Mouse (Mus musculus) cerebellum, adult 2 months (tissue): ENCODE results near the gene Eloa. TPM values are rescaled to one million over a fixed set of nuclear protein-coding genes. Genes with fewer than 3 reads are reported as not detected.

ENCODE experiments used
- DNase-seq, 2 experiments: peaks; one replicate each; pipeline ENCODE4 v3.0.0; 2021
- H3K27ac ChIP-seq: fragments of 200-500 bp; 2 replicates; pipeline ENCODE4 v1.5.1; 2012; ENCODE audit warnings: low read length, control low read depth, inconsistent platforms; ENCODE audit not compliant: insufficient read depth
- H3K27me3 ChIP-seq: fragments of 200-500 bp; 2 replicates; pipeline ENCODE4 v1.6.1; 2012; ENCODE audit warnings: inconsistent platforms, mild to moderate bottlenecking, low read length, moderate library complexity; ENCODE audit not compliant: control insufficient read depth, insufficient read depth
- H3K4me1 ChIP-seq: fragments of 200-500 bp; 2 replicates; pipeline ENCODE4 v1.6.1; 2011; ENCODE audit warnings: low read length; ENCODE audit not compliant: control insufficient read depth, insufficient read depth
- H3K4me3 ChIP-seq: fragments of 200-500 bp; replicated peaks from 2 replicates; pipeline ENCODE3; 2011; ENCODE audit warnings: mild to moderate bottlenecking, low read depth, low read length, control low read depth; ENCODE audit not compliant: insufficient read depth
- CTCF ChIP-seq: fragments of 200-500 bp; IDR thresholded peaks from 2 replicates; pipeline ENCODE4 v1.5.1; 2011; ENCODE audit warnings: low read depth, mild to moderate bottlenecking, control low read depth, low read length, moderate library complexity, borderline replicate concordance; ENCODE audit not compliant: insufficient read depth
- POLR2A ChIP-seq: fragments of 200-500 bp; IDR thresholded peaks from 2 replicates; pipeline ENCODE4 v1.6.1; 2011; ENCODE audit warnings: low read length, control low read depth, borderline replicate concordance; ENCODE audit not compliant: insufficient read depth
- whole genome bisulfite sequencing: fragments of 180-500 bp; shearing (Covaris S2); methylation state at CpG from one replicate; pipeline ENCODE4 v1.1.7; 2018; 5-methylcytosine and 5-hydroxymethylcytosine counted together
- polyA plus RNA-seq: library from polyadenylated mRNA; depleted of rRNA; stranded (reverse); fragments of >200 nt; gene quantifications from 2 replicates; pipeline ENCODE4 v1.2.3, GENCODE M21; 2012

Gene Eloa
- polyA plus RNA-seq, 1 experiment, result 18.3 TPM

GRCm38 (mm10) chr4:136028132-136028564 lies 6.6 kb upstream of the Eloa start:
- WGBS, result 71% methylated on average over 19 of the region's 19 CpGs
- H3K27ac ChIP-seq, result no peak overlapping the region
- DNase-seq, result no peak
- no peak overlapping the region for H3K4me3 ChIP-seq
- H3K4me1 ChIP-seq, result no peaks in the 10 kb centered on the region
- TF ChIP-seq CTCF (no peak), POLR2A (no peak)
- H3K27me3 ChIP-seq, result no peaks in the 10 kb centered on the region

- Histone ChIP-seq H3K27me3 (no peaks in the 10 kb centered on the region), H3K4me3 (no peak overlapping the region), H3K4me1 (no peaks in the 10 kb centered on the region), H3K27ac (no peak overlapping the region)
- DNase-seq, result no peak
- 69% methylated on average over 8 of the region's 8 CpGs for WGBS
- TF ChIP-seq CTCF, result no peak
- TF ChIP-seq POLR2A, result no peak
Observed at GRCm38 (mm10) chr4:136027416-136028131, 6.0 kb upstream of the Eloa start.

GRCm38 (mm10) chr4:136025350-136025749 lies 3.8 kb upstream of the Eloa start:
- Histone ChIP-seq H3K27ac (no peak overlapping the region), H3K4me3 (no peak overlapping the region), H3K4me1 (no peaks in the 10 kb centered on the region), H3K27me3 (no peaks in the 10 kb centered on the region)
- DNase-seq, result no peak
- TF ChIP-seq POLR2A (no peak), CTCF (no peak)
- WGBS, result 73% methylated on average over 1 of the region's 1 CpGs

GRCm38 (mm10) chr4:136022924-136023323 lies 1.4 kb upstream of the Eloa start:
- WGBS, result 86% methylated on average over 9 of the region's 9 CpGs
- Histone ChIP-seq H3K4me3 (no peak overlapping the region), H3K27ac (no peak overlapping the region), H3K27me3 (no peaks in the 10 kb centered on the region), H3K4me1 (no peaks in the 10 kb centered on the region; the same call in 1 of the 2 replicates)
- no peak for TF ChIP-seq POLR2A
- TF ChIP-seq CTCF, result no peak
- peak in 1 of 2 experiments; percentile 27 for DNase-seq

- DNase-seq, result peak; percentile 12 to 20
- H3K27me3 ChIP-seq, result no peaks in the 10 kb centered on the region
- H3K4me3 ChIP-seq, result peak overlapping the region; percentile 92
- TF ChIP-seq POLR2A (no peak), CTCF (no peak)
- peak overlapping the region; percentile 19; the same call in 1 of the 2 replicates for H3K27ac ChIP-seq
- under 1% methylated on average over 48 of the region's 62 CpGs for WGBS
- H3K4me1 ChIP-seq, result no peaks in the 10 kb centered on the region; the same call in 1 of the 2 replicates
Observed at GRCm38 (mm10) chr4:136020743-136021548, 617 bp downstream of the Eloa start.

GRCm38 (mm10) chr4:136016059-136016602 lies 5.4 kb downstream of the Eloa start:
- WGBS, result 65% methylated on average over 3 of the region's 3 CpGs
- H3K27ac ChIP-seq, result no peak overlapping the region
- no peak overlapping the region for H3K4me3 ChIP-seq
- H3K27me3 ChIP-seq, result no peaks in the 10 kb centered on the region
- no peaks in the 10 kb centered on the region; the same call in 1 of the 2 replicates for H3K4me1 ChIP-seq
- DNase-seq, result no peak
- no peak for TF ChIP-seq CTCF
- no peak for TF ChIP-seq POLR2A

- no peak for TF ChIP-seq POLR2A
- TF ChIP-seq CTCF, result no peak
Observed at GRCm38 (mm10) chr4:136010586-136010985, 11.0 kb downstream of the Eloa start.

More at GRCm38 (mm10) chr4:136010586-136010985, 11.0 kb downstream of the Eloa start:
- H3K4me3 ChIP-seq, result no peak overlapping the region
- H3K27ac ChIP-seq, result no peak overlapping the region
- no peaks in the 10 kb centered on the region for H3K27me3 ChIP-seq
- 83% methylated on average over 4 of the region's 4 CpGs for WGBS
- H3K4me1 ChIP-seq, result no peaks in the 10 kb centered on the region
- DNase-seq, result no peak
